Mouse (Mus musculus) midbrain, embryonic 10.5 days (tissue): ENCODE measurements at regions not wholly inside any gene's neighbourhood (a gene's known extent, or its start where the extent isn't known, plus 50 kb on each side); places are given as distances from the start of the nearest gene placed in this dataset.
"Not testable (repeated sequence)": the region's sequence is repeated elsewhere in the genome, so short reads cannot be mapped to it uniquely, and the experiment has no call there.

Source experiments
- DNase-seq: peaks from one replicate; pipeline ENCODE4 v3.0.0-alpha.2; 2017; ENCODE audit warnings: low spot score
- H3K27ac ChIP-seq: fragments of 300-500 bp; sonication (generic); replicated peaks from 2 replicates; pipeline ENCODE4 v1.5.1; 2016; ENCODE audit warnings: mild to moderate bottlenecking
- H3K27me3 ChIP-seq: fragments of 300-500 bp; sonication (generic); 2 replicates; pipeline ENCODE4 v1.6.1; 2016; ENCODE audit warnings: low read depth, mild to moderate bottlenecking; ENCODE audit not compliant: poor library complexity, severe bottlenecking
- H3K36me3 ChIP-seq: fragments of 300-500 bp; sonication (generic); 2 replicates; pipeline ENCODE4 v1.6.1; 2016; ENCODE audit warnings: mild to moderate bottlenecking, moderate library complexity
- H3K4me1 ChIP-seq: fragments of 300-500 bp; sonication (generic); 2 replicates; pipeline ENCODE4 v1.6.1; 2016
- H3K4me3 ChIP-seq: fragments of 300-500 bp; sonication (generic); 2 replicates; pipeline ENCODE4 v1.5.1; 2016; ENCODE audit warnings: mild to moderate bottlenecking, moderate library complexity
- H3K9me3 ChIP-seq: fragments of 300-500 bp; sonication (generic); replicated peaks from 2 replicates; pipeline ENCODE4 v1.6.1; 2016; ENCODE audit warnings: mild to moderate bottlenecking
- WGBS: fragments of 180-500 bp; shearing (Covaris S2); methylation state at CpG from one replicate; pipeline ENCODE4 v1.1.7; 2016; 5-methylcytosine and 5-hydroxymethylcytosine counted together

DNA sequence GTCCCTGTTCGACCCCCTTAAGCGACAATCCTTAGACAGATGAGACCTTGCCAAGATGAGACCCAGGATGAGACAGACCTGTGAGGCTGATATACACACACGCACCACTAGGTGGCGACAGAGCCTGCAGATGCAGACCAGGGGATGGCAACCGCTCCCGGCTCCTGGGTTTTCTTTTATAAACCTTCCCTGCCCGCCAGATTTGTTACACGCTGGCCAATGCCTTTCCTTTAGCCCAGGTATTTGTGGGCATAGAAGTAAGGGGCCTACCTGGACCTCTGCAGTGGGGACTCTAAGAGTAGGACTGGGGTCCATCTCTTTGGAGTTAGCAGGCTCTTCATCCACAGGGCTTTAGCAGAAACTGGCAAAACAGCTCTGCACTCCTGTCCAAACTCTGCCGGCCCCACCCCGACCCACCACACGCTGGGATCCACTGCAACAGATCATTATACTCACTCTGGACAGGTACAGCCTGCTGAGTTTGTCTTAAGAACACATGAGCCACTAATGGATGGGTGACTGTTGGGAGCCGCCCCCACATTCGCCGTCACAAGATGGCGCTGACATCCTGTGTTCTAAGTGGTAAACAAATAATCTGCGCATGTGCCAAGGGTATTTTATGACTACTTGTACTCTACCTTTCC is 390.6 kb downstream of the Sox9 start:
- H3K4me3 ChIP-seq = peak overlapping the region; percentile 58
- peaks cover 57% of the 10 kb centered on the region for H3K4me1 ChIP-seq
- WGBS = 28% methylated on average over 16 of the region's 16 CpGs

GRCm38 (mm10) chr11:113173317-113173716 is 391.3 kb downstream of the Sox9 start:
- peaks cover 64% of the 10 kb centered on the region for H3K4me1 ChIP-seq
- H3K4me3 ChIP-seq = peak overlapping the region; percentile 45
- peaks cover 22% of the 10 kb centered on the region for H3K27me3 ChIP-seq
- H3K9me3 ChIP-seq, DNase-seq, H3K36me3 ChIP-seq: not testable (repeated sequence)
- peak overlapping the region; percentile 65 for H3K27ac ChIP-seq
- WGBS = 26% methylated on average over 12 of the region's 12 CpGs

More for the DNA sequence above, 390.6 kb downstream of the Sox9 start:
- H3K27ac ChIP-seq = peak overlapping the region; percentile 82
- H3K27me3 ChIP-seq = peaks cover 15% of the 10 kb centered on the region
- peak; percentile 81 for DNase-seq
- H3K36me3 ChIP-seq = no peaks in the 10 kb centered on the region
- no peaks in the 10 kb centered on the region for H3K9me3 ChIP-seq

DNA sequence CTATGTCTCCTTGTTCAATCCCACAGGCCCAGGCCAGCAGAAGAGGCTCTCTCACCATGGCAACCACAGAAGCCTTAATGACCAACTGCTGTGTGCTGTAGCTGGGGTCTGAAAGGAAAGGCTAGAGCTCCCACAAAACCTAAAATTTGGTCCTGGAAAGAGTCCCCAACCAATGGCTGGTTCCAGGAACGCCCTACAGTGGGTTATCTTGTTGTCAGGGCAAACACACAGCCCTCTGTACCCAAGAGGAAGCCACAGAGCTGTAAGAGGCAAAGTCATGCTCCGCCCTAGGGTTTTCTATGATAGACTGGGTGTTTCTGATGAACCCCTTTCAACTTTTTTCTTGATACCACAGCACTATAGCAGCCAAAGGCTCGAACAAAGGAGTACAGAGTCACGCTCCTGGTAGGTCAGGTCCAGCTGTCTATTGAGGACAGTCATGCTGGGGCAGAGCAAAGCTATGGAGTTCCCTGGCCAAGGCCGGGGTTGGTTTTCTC is 392.0 kb downstream of the Sox9 start:
- 55% methylated on average over 5 of the region's 5 CpGs for WGBS
- H3K36me3 ChIP-seq = no peaks in the 10 kb centered on the region
- H3K27ac ChIP-seq = peak overlapping the region; percentile 70
- peaks cover 30% of the 10 kb centered on the region for H3K27me3 ChIP-seq
- H3K4me1 ChIP-seq = peaks cover 72% of the 10 kb centered on the region
- no peaks in the 10 kb centered on the region for H3K9me3 ChIP-seq
- no peak overlapping the region for H3K4me3 ChIP-seq
- DNase-seq = peak; percentile 59

- Histone ChIP-seq H3K4me3 (no peak overlapping the region), H3K27ac (no peak overlapping the region), H3K4me1 (peaks cover 68% of the 10 kb centered on the region), H3K36me3 (no peaks in the 10 kb centered on the region), H3K9me3 (no peaks in the 10 kb centered on the region), H3K27me3 (peaks cover 42% of the 10 kb centered on the region)
- 38% methylated on average over 6 of the region's 6 CpGs for WGBS
- DNase-seq = peak; percentile 44
Measured at GRCm38 (mm10) chr11:113175323-113175722, 393.3 kb downstream of the Sox9 start.

GRCm38 (mm10) chr11:113176183-113176582 is 394.2 kb downstream of the Sox9 start:
- Histone ChIP-seq H3K36me3 (no peaks in the 10 kb centered on the region), H3K9me3 (no peaks in the 10 kb centered on the region), H3K27ac (peak overlapping the region; percentile 55), H3K4me1 (peaks cover 66% of the 10 kb centered on the region), H3K4me3 (no peak overlapping the region), H3K27me3 (peaks cover 51% of the 10 kb centered on the region)
- peak; percentile 44 for DNase-seq
- WGBS = 29% methylated on average over 7 of the region's 7 CpGs

GRCm38 (mm10) chr11:113178375-113178774 is 396.4 kb downstream of the Sox9 start:
- H3K27ac ChIP-seq = peak overlapping the region; percentile 14; the same call in 1 of the 2 replicates
- no peak overlapping the region for H3K4me3 ChIP-seq
- H3K9me3 ChIP-seq = no peaks in the 10 kb centered on the region
- H3K4me1 ChIP-seq = peaks cover 72% of the 10 kb centered on the region
- no peak for DNase-seq
- WGBS = 89% methylated on average over 7 of the region's 7 CpGs
- peaks cover 60% of the 10 kb centered on the region for H3K27me3 ChIP-seq
- H3K36me3 ChIP-seq = no peaks in the 10 kb centered on the region

DNA sequence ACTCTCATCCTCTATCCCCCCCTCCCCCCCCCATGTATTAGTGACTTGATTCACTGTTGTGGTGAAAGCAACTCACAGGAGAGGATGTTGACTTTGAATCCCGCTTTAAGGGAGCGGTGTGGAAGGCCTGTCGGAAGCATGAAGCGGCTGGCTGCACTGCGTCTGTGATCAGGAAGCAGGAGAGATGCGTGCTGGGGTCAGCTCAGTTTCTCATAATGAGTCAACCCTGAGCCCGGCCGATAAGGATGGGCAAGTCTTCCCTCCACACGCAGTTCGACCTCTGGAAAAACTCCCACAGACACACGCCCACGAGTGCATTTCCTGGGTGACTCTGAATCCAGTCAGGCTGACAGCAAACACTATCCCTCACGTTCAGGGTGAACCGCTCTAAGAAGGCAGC is 398.0 kb downstream of the Sox9 start:
- Histone ChIP-seq H3K4me3 (no peak overlapping the region), H3K4me1 (peaks cover 76% of the 10 kb centered on the region), H3K9me3 (no peaks in the 10 kb centered on the region), H3K27me3 (peaks cover 65% of the 10 kb centered on the region), H3K36me3 (no peaks in the 10 kb centered on the region), H3K27ac (no peak overlapping the region; the same call in 1 of the 2 replicates)
- no peak for DNase-seq
- 84% methylated on average over 14 of the region's 14 CpGs for WGBS

DNA sequence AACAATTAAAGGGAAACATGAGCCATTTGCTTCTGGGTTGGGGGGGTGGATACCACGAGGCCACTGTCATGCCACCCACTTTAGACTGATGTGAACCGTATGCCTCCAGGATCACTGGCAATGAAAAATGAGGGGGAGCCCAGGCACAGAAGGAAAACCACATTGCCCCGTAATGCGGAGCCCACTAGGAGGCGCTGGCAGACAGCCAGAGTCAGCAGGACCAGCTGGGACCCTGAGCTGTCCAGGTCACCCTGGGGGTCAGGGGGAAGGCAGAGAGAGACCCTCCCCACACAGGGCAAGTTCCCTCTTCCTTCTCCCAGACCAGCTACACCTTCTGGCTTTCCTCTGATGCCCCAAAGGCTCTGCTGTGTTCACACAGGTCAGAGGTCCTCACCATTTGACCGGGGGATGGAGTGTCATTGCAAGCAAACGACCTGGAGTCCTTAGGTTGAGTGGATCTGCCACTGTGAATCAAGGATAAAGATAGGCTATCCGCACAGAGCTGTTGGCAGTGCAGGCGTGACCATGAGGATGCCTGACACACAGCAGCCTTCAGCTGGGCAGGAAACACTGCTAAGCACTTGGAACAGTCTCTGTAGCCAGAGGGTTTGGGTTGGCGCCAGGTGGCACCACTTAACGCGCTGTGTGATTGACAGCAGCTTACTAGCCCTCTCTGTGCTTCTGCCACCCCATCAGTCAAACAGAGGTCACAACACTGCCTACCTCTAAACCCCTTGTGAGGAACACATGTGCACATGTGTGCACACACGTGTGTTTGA is 400.2 kb downstream of the Sox9 start:
- Histone ChIP-seq H3K27ac (no peak overlapping the region), H3K9me3 (no peaks in the 10 kb centered on the region), H3K4me3 (no peak overlapping the region), H3K4me1 (peaks cover 76% of the 10 kb centered on the region), H3K27me3 (peaks cover 80% of the 10 kb centered on the region), H3K36me3 (no peaks in the 10 kb centered on the region)
- 73% methylated on average over 13 of the region's 13 CpGs for WGBS
- DNase-seq = no peak

GRCm38 (mm10) chr11:113183556-113183955 is 401.5 kb downstream of the Sox9 start:
- no peaks in the 10 kb centered on the region for H3K9me3 ChIP-seq
- H3K27ac ChIP-seq = peak overlapping the region; percentile 56
- WGBS = 71% methylated on average over 5 of the region's 5 CpGs
- H3K4me1 ChIP-seq = peaks cover 76% of the 10 kb centered on the region
- H3K27me3 ChIP-seq = peaks cover 78% of the 10 kb centered on the region
- H3K36me3 ChIP-seq = no peaks in the 10 kb centered on the region
- H3K4me3 ChIP-seq = no peak overlapping the region
- DNase-seq = no peak

GRCm38 (mm10) chr11:113184095-113184494 is 402.1 kb downstream of the Sox9 start:
- H3K27me3 ChIP-seq = peaks cover 77% of the 10 kb centered on the region
- H3K36me3 ChIP-seq = no peaks in the 10 kb centered on the region
- no peaks in the 10 kb centered on the region for H3K9me3 ChIP-seq
- peaks cover 76% of the 10 kb centered on the region for H3K4me1 ChIP-seq
- no peak for DNase-seq
- peak overlapping the region; percentile 56 for H3K27ac ChIP-seq
- H3K4me3 ChIP-seq = no peak overlapping the region
- 12% methylated on average over 9 of the region's 9 CpGs for WGBS

GRCm38 (mm10) chr11:113187407-113187806 is 405.4 kb downstream of the Sox9 start:
- Histone ChIP-seq H3K4me1 (peaks cover 69% of the 10 kb centered on the region), H3K27me3 (peaks cover 78% of the 10 kb centered on the region), H3K36me3 (no peaks in the 10 kb centered on the region), H3K27ac (peak overlapping the region; percentile 72), H3K4me3 (no peak overlapping the region), H3K9me3 (no peaks in the 10 kb centered on the region)
- DNase-seq = no peak
- WGBS = 77% methylated on average over 8 of the region's 8 CpGs

DNA sequence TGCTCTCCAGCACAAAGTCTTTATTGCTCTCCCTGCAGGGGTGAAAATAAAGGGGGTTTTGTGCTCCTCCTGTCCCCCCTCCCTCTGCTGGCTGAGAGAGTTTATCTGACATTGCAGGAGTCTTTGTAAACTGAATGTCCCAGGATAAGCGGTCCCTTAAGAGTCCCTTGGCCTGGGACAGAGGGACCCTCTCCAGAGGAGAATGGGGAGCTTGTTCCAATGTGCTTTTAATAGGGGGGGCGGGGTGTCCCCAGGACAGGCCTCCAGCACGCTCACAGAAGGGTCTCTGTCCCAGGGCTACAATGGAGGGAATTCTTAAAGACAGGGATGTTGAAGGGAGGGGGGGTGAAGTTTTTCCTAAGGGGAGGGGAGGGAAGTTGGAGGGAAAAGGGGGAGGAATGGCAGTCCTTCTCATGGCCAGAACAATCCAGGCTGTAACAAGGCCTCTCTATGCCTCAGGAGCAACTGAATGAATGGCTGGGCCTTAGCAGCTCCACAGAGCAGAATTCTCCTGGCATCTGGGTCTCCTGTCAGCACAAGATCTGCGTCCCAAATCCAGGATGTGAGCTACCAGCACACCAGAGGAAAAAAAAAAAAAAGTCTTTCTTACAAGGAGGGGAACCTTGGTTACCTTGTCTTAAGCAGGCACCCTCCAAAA is 406.4 kb downstream of the Sox9 start:
- Histone ChIP-seq H3K4me1 (peaks cover 68% of the 10 kb centered on the region), H3K27me3 (peaks cover 81% of the 10 kb centered on the region), H3K9me3 (no peaks in the 10 kb centered on the region), H3K27ac (peak overlapping the region; percentile 82), H3K4me3 (no peak overlapping the region), H3K36me3 (no peaks in the 10 kb centered on the region)
- DNase-seq = peak; percentile 41
- 21% methylated on average over 4 of the region's 4 CpGs for WGBS
